Mouse (Mus musculus) ovary, postnatal 14 days (tissue): ENCODE results near the gene Hoxa11.

ENCODE experiments used
- DNase-seq: peaks from one replicate; pipeline ENCODE4 v3.0.0; 2022; ENCODE audit warnings: low spot score

The Hoxa11 gene

GRCm38 (mm10) chr6:52247766-52248637 lies 2.4 kb upstream of the Hoxa11 start:
- no peak for DNase-seq

- DNase-seq, result no peak
Measured at GRCm38 (mm10) chr6:52246916-52247315, 1.3 kb upstream of the Hoxa11 start.

DNA sequence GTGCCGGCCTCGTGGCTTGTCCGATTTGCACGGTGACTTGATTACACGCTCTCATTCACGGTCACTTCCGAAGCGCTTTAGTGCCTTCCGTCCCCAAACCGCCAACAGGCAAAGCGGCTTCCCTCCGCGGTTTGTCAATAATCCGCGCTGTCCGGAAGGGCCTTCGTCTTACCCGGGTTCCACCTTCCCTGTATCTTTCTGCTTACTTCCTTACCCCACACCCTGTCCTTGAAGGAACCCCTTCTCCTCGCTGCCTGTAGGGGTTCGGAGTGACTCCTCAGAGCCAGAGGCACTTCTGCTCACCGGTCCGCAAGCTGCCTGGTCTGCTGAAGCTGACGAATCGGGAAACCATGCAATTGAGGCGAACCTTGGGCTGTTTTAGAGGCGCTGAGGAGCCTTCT lies 793 bp upstream of the Hoxa11 start:
- DNase-seq, result no peak

- no peak for DNase-seq
Measured at GRCm38 (mm10) chr6:52245040-52245756, 412 bp downstream of the Hoxa11 start.

DNA sequence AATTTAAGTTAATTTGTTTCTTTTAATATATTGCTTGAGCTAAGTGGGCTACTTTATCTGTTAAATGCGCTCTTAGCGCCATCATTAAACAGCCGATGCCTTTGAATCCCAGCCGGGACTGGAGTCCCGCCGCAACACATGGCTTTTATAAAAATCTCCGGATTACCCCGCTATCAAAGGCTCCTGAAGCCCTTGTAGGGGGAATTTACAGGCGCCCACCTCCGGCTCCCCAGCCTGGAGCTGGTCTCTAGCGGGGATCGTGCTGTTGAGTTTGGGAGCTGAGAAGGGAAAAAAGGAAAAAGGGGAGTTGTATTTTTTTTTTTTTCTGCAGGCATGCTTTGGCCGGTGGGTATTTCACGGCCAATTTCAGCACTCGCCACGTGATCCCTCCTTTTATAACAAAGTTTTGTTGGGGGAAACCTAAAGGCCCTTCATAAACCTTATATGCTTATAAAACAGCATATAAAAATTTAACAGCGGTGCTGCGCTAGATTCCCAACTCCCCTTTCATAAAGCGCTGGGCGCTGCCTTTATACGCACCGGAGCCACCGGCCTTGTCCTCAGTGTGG lies 1.1 kb downstream of the Hoxa11 start:
- no peak for DNase-seq

DNA sequence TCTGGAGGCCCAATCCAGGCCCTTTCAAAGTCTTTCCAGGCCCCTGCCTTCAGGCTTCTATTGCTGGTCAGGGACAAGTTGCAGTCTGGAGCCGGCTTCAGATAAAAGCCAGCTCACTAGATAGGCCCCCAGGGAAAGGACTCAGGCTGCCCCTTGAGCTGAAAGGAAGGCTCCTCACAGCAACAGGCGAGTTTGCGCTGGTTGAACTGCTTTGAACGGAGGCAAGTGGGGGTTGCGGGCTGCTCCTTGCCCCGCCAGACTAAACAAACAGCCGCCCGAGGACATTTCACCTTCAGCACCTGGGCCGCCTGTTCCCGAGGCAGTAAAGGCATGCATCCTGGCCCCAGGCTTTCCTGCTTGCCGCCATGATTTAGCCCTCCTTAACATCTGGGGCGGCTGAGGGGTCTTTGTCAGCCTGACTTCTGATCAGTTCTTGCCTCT lies 1.9 kb downstream of the Hoxa11 start:
- no peak for DNase-seq

DNA sequence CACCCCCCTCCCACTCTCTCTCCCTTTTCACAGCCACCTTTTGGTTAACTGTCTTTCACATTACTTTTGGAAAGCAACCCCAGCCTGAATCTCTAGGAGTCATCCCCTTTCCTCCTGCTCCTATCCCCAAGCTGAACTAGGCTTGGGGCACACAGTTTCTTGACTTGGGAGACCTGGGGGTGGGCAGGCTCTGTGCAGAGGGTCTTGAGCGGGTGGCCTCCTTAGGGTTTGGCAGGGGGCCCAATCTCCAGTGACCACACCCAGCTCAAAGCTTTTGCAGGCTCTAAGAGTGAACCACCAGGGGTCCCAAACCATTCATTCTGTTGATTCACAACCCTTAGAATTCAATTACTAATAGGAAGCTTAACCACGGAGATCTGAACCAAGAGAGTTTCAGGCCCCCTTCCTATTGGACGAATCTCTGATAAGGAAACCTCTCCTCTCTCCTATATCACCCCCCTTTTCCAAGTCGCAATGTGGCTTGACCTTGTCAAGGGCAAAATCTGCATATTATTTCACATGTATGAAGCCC lies 2.7 kb downstream of the Hoxa11 start:
- no peak for DNase-seq

GRCm38 (mm10) chr6:52241001-52241621 lies 4.5 kb downstream of the Hoxa11 start:
- DNase-seq, result no peak

- peak; percentile 78 for DNase-seq
Measured at GRCm38 (mm10) chr6:52240389-52241000, 5.1 kb downstream of the Hoxa11 start, which contains the start of gene Hoxa10. Gene Hoxa10, minus strand, starts transcription at chr6:52240854.

DNA sequence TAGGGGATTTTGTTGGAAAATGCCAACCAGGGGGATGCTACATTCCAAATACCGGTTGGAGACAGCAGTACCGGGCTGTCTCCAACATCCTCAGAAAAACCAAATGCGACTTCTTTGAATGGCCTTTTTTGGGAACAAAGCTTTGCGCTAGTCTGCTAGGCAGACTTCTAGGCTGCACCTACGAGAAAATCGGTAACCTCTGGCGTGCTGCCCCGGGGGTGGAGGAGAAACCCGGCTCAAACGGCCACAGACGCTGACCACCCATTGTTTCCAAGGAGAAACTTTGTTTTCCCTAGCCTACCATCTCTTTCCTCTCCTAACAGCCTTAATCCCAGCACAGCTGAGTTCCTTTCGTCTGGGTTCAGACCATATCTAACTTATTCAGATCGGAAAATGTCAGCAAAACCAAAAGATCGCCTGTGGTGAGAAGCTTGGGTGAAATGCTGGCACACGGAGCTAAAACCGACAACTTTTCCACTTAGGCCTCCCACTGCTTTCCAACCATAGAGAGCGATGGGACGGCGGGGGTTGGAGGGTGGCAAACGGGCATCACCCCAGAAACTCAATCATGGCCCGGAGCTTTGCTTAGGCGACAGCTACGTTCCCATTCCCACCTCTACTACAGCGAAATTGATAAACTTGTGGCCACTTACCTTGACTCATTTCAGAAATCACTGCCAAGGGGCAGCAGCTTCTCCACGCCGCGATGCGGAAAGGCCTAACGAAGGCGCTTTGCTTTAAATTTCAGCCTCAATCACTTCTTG lies 5.8 kb downstream of the Hoxa11 start:
- no peak for DNase-seq

- no peak for DNase-seq
Measured at GRCm38 (mm10) chr6:52238976-52239375, 6.6 kb downstream of the Hoxa11 start.

GRCm38 (mm10) chr6:52238155-52238545 lies 7.5 kb downstream of the Hoxa11 start:
- DNase-seq, result no peak

- no peak for DNase-seq
Measured at GRCm38 (mm10) chr6:52237346-52238154, 8.1 kb downstream of the Hoxa11 start.

GRCm38 (mm10) chr6:52236806-52237205 lies 8.8 kb downstream of the Hoxa11 start:
- DNase-seq, result no peak

- DNase-seq, result no peak
Measured at GRCm38 (mm10) chr6:52235866-52236265, 9.7 kb downstream of the Hoxa11 start.

- no peak for DNase-seq
Measured at GRCm38 (mm10) chr6:52235267-52235666, 10.3 kb downstream of the Hoxa11 start.

DNA sequence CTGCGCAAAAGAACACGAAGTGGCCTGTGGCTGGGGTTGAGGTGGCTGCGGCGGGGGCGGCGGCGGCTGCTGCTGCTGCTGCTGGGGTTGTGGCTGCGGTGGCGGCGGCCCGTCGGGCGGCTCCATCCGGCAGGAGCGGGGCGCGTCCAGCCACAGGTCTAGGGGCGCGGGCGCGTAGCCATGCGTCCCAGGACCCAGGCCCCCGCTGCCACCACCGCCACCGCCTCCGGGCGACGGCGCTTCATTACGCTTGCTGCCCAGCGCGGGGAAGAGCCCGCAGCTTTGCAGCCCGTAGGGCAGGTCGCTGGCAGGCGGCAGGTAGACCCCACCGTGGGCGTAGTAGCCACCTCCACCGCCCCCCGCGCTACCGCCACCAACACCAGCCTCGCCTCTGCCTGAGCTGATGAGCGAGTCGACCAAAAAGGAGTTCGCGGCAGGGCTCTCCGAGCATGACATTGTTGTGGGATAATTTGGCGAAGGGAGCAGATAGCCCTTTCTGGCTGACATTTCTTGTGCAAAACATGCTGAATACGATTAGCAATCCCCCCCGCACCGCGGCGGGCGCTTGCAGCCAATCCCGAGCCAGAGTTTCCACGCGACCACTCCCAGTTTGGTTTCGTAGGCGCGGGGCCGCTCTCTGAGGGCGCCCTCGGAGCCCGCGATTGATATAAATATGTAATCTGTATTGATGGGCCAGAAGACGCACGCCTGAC lies 11.0 kb downstream of the Hoxa11 start:
- DNase-seq, result no peak

GRCm38 (mm10) chr6:52233546-52234427 lies 11.8 kb downstream of the Hoxa11 start:
- DNase-seq, result no peak
